Mouse (Mus musculus) MEL (cell line): Measurements from ENCODE around the gene Gm10799.

Experiments used
- CTCF ChIP-seq, 3 experiments: IDR thresholded peaks in 2 of 3; conservative IDR thresholded peaks in 1 of 3; 2 replicates each; pipeline ENCODE4 v1.5.1; 2011 to 2012; ENCODE audit warnings: low read length in 3 of 3, low read depth in 2 of 3, mild to moderate bottlenecking in 2 of 3, improper control_type of control experiment in 1 of 3, inconsistent platforms in 1 of 3, mixed read lengths in 1 of 3, moderate library complexity in 1 of 3; ENCODE audit not compliant: control insufficient read depth in 1 of 3, insufficient read depth in 1 of 3, poor library complexity in 1 of 3, severe bottlenecking in 1 of 3
- MAFK ChIP-seq: IDR thresholded peaks from 2 replicates; pipeline ENCODE4 v1.6.1; 2011; ENCODE audit warnings: low read depth, mild to moderate bottlenecking, low read length, improper control_type of control experiment, borderline replicate concordance
- POLR2A ChIP-seq, 2 experiments: IDR thresholded peaks; 2 replicates each; pipeline ENCODE4 v1.6.1; 2011 to 2012; ENCODE audit warnings: low read length in 2 of 2, mild to moderate bottlenecking in 2 of 2, control low read depth in 1 of 2, improper control_type of control experiment in 1 of 2, low read depth in 1 of 2, moderate library complexity in 1 of 2; ENCODE audit not compliant: control insufficient read depth in 1 of 2, insufficient read depth in 1 of 2, poor library complexity in 1 of 2
- TAL1 ChIP-seq: IDR thresholded peaks from 2 replicates; pipeline ENCODE4 v1.6.1; 2012; ENCODE audit warnings: mild to moderate bottlenecking, inconsistent platforms, low read length, moderate library complexity, mixed read lengths
- ZNF384 ChIP-seq: IDR thresholded peaks from 2 replicates; pipeline ENCODE4 v1.6.1; 2012; ENCODE audit warnings: low read depth, mild to moderate bottlenecking, inconsistent platforms, low read length, improper control_type of control experiment

- TF ChIP-seq ZNF384 (no peak), TAL1 (peak; percentile 13; the same call in 1 of the 2 replicates), POLR2A (IDR thresholded peaks at IDR 0.05; ENCODE audit: control insufficient read depth in 1 of 2, insufficient read depth in 1 of 2, low read depth in 1 of 2, low read length in 2 of 2, poor library complexity in 1 of 2) (no peak), CTCF (IDR thresholded peaks at IDR 0.05 in 2 of 3, conservative IDR thresholded peaks at IDR 0.05 in 1 of 3; ENCODE audit: control insufficient read depth in 1 of 3, insufficient read depth in 1 of 3, low read depth in 2 of 3, low read length in 3 of 3, poor library complexity in 1 of 3, severe bottlenecking in 1 of 3) (no peak), MAFK (no peak)
Observed at GRCm38 (mm10) chr2:104099946-104100345, 31.6 kb upstream of the Gm10799 start.
